Mouse (Mus musculus) forebrain, embryonic 14.5 days (tissue): Measurements from ENCODE around the gene Slc38a1. TPM values are rescaled to one million over a fixed set of nuclear protein-coding genes. Genes with fewer than 3 reads are reported as not detected.

Experiments
- ATAC-seq: fragments of 200-750 bp; cut with Nextera tagmentation; 2 replicates; pipeline ENCODE4 v1.8.0; 2017; ENCODE audit warnings: mild to moderate bottlenecking, moderate library complexity
- DNase-seq: peaks from one replicate; pipeline ENCODE4 v3.0.0-alpha.2; 2015; ENCODE audit warnings: low spot score
- H3K27ac ChIP-seq: fragments of 300-500 bp; sonication (generic); 2 replicates; pipeline ENCODE4 v1.5.1; 2014; ENCODE audit warnings: low read depth, mild to moderate bottlenecking, control low read depth, low read length, moderate library complexity
- H3K27me3 ChIP-seq: fragments of 300-500 bp; sonication (generic); replicated peaks from 2 replicates; pipeline ENCODE4 v1.6.1; 2014; ENCODE audit warnings: low read length, control low read depth, mixed read lengths; ENCODE audit not compliant: control insufficient read depth, insufficient read depth
- H3K36me3 ChIP-seq: fragments of 300-500 bp; sonication (generic); 2 replicates; pipeline ENCODE4 v1.6.1; 2014; ENCODE audit warnings: low read length, control low read depth; ENCODE audit not compliant: control insufficient read depth, insufficient read depth
- H3K4me1 ChIP-seq: fragments of 300-500 bp; sonication (generic); 2 replicates; pipeline ENCODE4 v1.6.1; 2014; ENCODE audit warnings: antibody characterized with exemption, low read length, control low read depth; ENCODE audit not compliant: control insufficient read depth, insufficient read depth
- H3K4me2 ChIP-seq: fragments of 300-500 bp; sonication (generic); 2 replicates; pipeline ENCODE4 v1.6.1; 2014; ENCODE audit warnings: mild to moderate bottlenecking, control low read depth, low read length
- H3K4me3 ChIP-seq: fragments of 300-500 bp; sonication (generic); 2 replicates; pipeline ENCODE4 v1.5.1; 2014; ENCODE audit warnings: low read depth, low read length, control low read depth
- H3K9ac ChIP-seq: fragments of 300-500 bp; sonication (generic); 2 replicates; pipeline ENCODE4 v1.6.1; 2014; ENCODE audit warnings: mild to moderate bottlenecking, low read length, control low read depth, moderate library complexity
- H3K9me3 ChIP-seq: fragments of 300-500 bp; sonication (generic); replicated peaks from 2 replicates; pipeline ENCODE4 v1.6.1; 2016; ENCODE audit warnings: low read length, control low read depth, mixed read lengths; ENCODE audit not compliant: control insufficient read depth
- whole genome bisulfite sequencing: fragments of 180-500 bp; shearing (Covaris S2); extraction: QIAGEN DNeasy Blood & Tissue Kit; methylation state at CpG from one replicate; pipeline ENCODE4 v1.1.7; 2014; 5-methylcytosine and 5-hydroxymethylcytosine counted together
- polyA plus RNA-seq: library from polyadenylated mRNA; unstranded; fragments of >200 nt; fragmentation: Nextera tagmentation; extraction: Ambion mirVana; gene quantifications from 2 replicates; pipeline ENCODE4 v1.2.1, GENCODE M21; 2014

The Slc38a1 gene
- polyA plus RNA-seq, 1 experiment from 2014 or later = 100 TPM

DNA sequence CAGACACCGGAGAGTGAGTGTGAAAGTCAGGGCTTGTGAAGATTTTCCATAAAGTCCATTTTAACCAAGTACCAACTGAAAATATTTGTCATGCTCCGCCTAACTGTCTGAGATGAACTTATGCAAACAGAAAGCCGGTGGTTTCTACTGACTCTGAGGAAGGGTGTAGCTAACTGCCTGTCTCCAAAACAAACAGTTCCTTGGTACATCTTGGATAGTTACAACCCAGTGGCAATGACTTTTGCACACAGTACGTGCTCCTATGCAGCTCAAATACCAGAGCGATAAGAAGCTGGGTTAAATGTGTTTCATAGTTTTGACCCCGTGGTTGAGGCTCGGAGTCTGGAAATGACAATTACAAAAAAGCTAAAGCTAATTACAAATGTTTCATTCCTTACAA lies 34.0 kb downstream of the Slc38a1 start:
- no peak overlapping the region for H3K4me2 ChIP-seq
- 90% methylated on average over 7 of the region's 7 CpGs for WGBS
- no peak overlapping the region for H3K27ac ChIP-seq
- H3K9ac ChIP-seq = no peak overlapping the region
- H3K4me1 ChIP-seq = no peaks in the 10 kb centered on the region; the same call in 1 of the 2 replicates
- no peaks in the 10 kb centered on the region for H3K27me3 ChIP-seq
- peaks cover 91% of the 10 kb centered on the region for H3K36me3 ChIP-seq
- H3K9me3 ChIP-seq = no peaks in the 10 kb centered on the region
- H3K4me3 ChIP-seq = no peak overlapping the region
- DNase-seq (no peak), ATAC-seq (no peak)

DNA sequence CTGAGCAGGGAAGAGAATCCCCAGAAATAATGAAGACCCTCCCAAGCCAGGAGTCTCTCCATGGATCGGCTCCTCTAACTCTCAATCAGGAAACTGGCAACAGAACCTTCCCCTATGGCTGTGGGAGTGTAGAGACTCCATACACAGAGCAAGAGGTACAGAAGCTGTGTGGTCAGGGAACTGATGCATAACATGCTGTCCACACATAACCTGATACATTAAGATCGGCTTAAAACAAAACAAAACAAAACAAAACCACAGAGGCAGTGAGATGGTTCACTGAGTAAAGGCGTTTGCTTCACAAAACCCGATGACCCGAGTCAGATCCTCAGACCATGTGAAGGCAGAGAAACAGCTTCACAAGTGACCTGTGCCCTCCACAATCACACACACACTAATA lies 35.3 kb downstream of the Slc38a1 start:
- no peak overlapping the region for H3K4me2 ChIP-seq
- peaks cover 78% of the 10 kb centered on the region for H3K36me3 ChIP-seq
- DNase-seq (no peak), ATAC-seq (no peak)
- 90% methylated on average over 5 of the region's 5 CpGs for WGBS
- no peaks in the 10 kb centered on the region for H3K27me3 ChIP-seq
- no peak overlapping the region for H3K9ac ChIP-seq
- H3K27ac ChIP-seq = no peak overlapping the region
- H3K4me1 ChIP-seq = no peaks in the 10 kb centered on the region; the same call in 1 of the 2 replicates
- no peak overlapping the region for H3K4me3 ChIP-seq
- no peaks in the 10 kb centered on the region for H3K9me3 ChIP-seq

DNA sequence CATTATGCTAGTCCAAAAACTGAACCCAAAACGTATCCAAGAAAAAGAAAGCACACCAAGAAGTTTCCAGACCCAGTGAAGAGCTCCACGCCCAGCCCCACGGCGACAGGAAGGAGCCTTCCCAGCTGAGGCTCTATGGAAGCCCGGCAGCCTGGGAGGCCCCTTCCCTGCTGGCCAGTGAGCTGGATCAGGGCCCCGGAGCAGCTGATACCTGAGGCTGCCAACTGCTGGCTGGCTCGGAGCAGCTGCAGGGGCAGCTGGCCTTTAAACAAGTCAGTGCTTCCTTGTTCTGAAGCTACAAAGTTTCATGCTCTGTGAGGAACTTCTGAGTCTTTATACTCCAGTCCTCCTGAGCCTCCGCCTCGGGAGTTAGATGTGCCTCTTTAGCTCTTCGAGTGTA lies 38.4 kb downstream of the Slc38a1 start:
- no peak for ATAC-seq
- Histone ChIP-seq H3K4me3 (no peak overlapping the region), H3K27me3 (no peaks in the 10 kb centered on the region), H3K27ac (0 out of 2 replicates have a peak overlapping the region, but pooled peaks have one; percentile 3), H3K9me3 (no peaks in the 10 kb centered on the region), H3K4me2 (no peak overlapping the region), H3K36me3 (peaks cover 55% of the 10 kb centered on the region), H3K4me1 (peaks cover 10% of the 10 kb centered on the region), H3K9ac (no peak overlapping the region)
- 69% methylated on average over 10 of the region's 10 CpGs for WGBS
- peak; percentile 38 for DNase-seq

DNA sequence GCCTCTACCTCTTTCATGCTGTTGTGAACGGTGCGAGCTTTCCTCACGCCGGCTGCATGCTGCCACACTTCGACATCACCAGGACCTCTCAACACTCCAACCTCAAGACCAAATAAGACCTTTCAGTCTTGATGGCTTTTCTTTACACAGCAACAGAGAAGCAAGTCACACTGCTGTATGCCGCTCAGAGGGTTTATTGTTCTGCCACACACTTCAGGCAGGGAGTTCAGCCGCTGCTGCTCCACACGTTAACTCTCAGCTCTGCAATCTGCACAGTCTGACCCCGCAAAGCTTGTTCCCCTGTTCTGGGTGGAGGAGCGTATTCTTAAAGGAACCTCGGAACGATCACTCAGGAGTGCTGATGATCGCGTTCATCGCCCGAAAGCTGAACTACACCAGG lies 40.7 kb downstream of the Slc38a1 start:
- H3K4me3 ChIP-seq = no peak overlapping the region
- H3K36me3 ChIP-seq = peaks cover 44% of the 10 kb centered on the region
- H3K4me1 ChIP-seq = peaks cover 10% of the 10 kb centered on the region
- H3K27ac ChIP-seq = no peak overlapping the region
- no peaks in the 10 kb centered on the region for H3K9me3 ChIP-seq
- H3K27me3 ChIP-seq = no peaks in the 10 kb centered on the region
- H3K4me2 ChIP-seq = no peak overlapping the region
- H3K9ac ChIP-seq = 0 out of 2 replicates have a peak overlapping the region, but pooled peaks have one; percentile 29
- ATAC-seq (no peak), DNase-seq (peak; percentile 18)
- 50% methylated on average over 16 of the region's 16 CpGs for WGBS

DNA sequence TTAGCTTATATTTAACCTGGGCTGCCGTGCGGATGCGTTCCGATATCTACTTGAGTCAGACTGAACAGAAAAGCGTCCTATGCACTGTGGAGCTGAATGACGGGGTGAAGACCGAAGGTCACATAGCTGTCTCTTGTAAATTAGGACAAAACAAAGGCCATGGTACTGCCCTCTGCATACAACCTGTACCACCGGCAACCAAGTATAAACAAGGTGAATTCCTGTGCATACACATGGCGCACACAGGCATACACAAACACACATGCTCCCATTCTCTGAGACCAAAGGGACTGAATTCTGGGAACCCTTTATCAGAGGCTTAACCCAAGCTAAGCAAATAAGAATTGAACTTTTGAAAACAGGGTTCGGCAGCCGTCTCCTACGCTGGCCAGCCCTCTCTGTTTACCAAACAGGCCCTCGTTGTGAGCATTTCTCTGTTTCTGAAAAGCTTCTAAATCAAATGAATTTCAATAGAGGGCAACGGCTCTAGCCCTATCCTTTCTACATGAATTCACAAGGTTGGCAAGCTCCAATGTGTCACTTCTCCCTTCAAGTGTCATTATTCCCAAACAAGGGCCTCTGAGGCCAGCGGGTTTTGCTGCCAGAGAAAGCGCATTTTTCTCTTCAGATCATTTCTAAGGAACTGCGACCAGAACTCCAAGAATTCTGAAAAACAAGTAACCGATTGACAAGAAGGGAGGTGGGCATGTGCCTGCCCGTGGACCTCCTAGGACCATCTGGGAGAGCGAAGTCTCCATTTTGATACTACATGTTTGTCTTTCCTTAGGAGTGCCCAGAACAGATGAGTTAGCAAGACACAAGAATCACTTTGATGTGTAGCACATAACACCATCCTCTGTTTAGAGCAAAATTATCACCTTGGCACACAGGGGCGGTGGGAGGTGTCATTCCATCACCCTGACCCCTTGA lies 42.6 kb downstream of the Slc38a1 start:
- H3K4me3 ChIP-seq = no peak overlapping the region
- H3K36me3 ChIP-seq = peaks cover 33% of the 10 kb centered on the region
- WGBS = 41% methylated on average over 21 of the region's 21 CpGs
- ATAC-seq (peak; percentile 60), DNase-seq (peak; percentile 86)
- H3K27ac ChIP-seq = no peak overlapping the region
- no peaks in the 10 kb centered on the region for H3K27me3 ChIP-seq
- no peak overlapping the region for H3K4me2 ChIP-seq
- H3K9me3 ChIP-seq = no peaks in the 10 kb centered on the region
- peaks cover 10% of the 10 kb centered on the region for H3K4me1 ChIP-seq
- no peak overlapping the region for H3K9ac ChIP-seq

DNA sequence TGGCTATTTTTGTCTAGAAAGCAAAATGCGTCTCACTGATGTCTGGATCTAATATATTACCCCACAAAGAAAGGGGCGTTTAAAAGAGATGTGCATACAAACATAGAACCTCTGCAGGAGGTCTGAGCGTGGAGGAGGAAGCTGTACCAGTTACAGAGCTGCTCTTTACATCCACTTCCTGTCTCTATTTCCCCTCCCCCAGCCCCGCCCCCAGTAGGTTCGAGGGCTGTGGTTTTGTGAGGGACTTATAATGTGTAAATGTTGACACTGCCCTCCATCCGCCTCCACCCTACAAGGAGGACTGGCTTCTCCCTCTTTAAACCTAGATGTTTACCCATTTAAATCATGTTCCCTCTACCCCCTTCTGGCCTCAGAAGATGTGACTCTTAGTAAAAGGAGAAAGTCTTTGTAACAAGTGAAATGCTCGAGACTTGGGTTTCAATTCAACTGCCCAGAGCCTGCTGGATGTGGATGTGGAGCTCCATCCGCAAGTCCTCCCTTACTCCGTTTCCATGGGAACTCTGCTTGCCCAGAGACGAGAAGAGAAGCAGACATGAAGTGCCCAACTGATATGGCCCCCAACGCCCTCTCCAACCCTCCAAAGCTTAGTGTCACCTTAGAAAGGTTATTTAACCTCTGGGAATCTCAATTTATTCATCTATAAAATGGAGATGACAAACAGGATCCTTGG lies 43.7 kb downstream of the Slc38a1 start:
- 70% methylated on average over 11 of the region's 11 CpGs for WGBS
- H3K4me2 ChIP-seq = no peak overlapping the region
- ATAC-seq (no peak), DNase-seq (no peak)
- H3K4me3 ChIP-seq = no peak overlapping the region
- no peak overlapping the region for H3K27ac ChIP-seq
- peaks cover 26% of the 10 kb centered on the region for H3K36me3 ChIP-seq
- no peak overlapping the region for H3K9ac ChIP-seq
- H3K9me3 ChIP-seq = no peaks in the 10 kb centered on the region
- no peaks in the 10 kb centered on the region for H3K27me3 ChIP-seq
- H3K4me1 ChIP-seq = peaks cover 13% of the 10 kb centered on the region

DNA sequence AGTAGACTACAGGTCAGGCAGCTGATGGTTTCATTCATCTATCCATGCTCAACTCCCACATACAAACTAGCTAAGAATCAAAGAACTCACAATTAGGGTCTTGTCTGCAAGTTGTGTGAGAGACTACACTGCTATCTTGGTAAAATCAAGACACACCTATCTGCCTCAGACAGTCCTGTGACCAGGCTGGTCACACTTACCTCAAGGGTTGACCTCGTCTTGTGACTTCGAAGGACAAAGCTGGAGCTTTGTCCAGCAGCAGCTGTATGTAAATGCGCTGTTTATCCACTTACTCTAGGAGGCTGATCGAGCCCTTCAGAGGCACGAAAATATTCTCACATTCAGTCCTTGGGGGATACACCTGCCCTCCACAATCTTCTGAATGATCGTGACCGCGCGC lies 45.6 kb downstream of the Slc38a1 start:
- Histone ChIP-seq H3K4me3 (no peak overlapping the region), H3K9me3 (no peaks in the 10 kb centered on the region), H3K27ac (no peak overlapping the region), H3K4me1 (peaks cover 23% of the 10 kb centered on the region), H3K36me3 (peaks cover 24% of the 10 kb centered on the region), H3K9ac (no peak overlapping the region), H3K4me2 (no peak overlapping the region), H3K27me3 (no peaks in the 10 kb centered on the region)
- 91% methylated on average over 9 of the region's 9 CpGs for WGBS
- ATAC-seq = no peak
- DNase-seq = no peak

DNA sequence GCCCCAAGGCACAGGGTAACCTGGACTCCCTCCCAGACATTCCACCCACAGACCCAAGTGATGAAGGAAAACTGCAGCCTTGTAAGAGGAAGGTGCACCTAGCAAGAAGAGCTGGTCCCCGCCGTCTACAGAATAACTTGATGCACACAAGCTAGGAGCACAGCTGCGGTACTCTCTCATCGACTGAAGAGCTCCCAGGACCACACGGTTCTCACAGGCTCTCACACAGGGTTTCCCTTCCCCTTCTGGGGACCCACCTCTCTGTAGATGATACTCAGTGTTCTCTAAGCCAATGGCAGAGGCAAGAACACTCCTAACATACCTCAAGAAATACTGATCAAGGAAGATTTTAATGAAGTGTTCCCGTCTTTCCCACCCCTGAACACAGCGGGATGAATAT lies 48.4 kb downstream of the Slc38a1 start:
- Histone ChIP-seq H3K27me3 (no peaks in the 10 kb centered on the region), H3K27ac (no peak overlapping the region), H3K9me3 (no peaks in the 10 kb centered on the region), H3K9ac (no peak overlapping the region), H3K36me3 (peaks cover 42% of the 10 kb centered on the region), H3K4me2 (no peak overlapping the region), H3K4me1 (peaks cover 19% of the 10 kb centered on the region), H3K4me3 (no peak overlapping the region)
- WGBS = 84% methylated on average over 7 of the region's 7 CpGs
- DNase-seq (no peak), ATAC-seq (no peak)

DNA sequence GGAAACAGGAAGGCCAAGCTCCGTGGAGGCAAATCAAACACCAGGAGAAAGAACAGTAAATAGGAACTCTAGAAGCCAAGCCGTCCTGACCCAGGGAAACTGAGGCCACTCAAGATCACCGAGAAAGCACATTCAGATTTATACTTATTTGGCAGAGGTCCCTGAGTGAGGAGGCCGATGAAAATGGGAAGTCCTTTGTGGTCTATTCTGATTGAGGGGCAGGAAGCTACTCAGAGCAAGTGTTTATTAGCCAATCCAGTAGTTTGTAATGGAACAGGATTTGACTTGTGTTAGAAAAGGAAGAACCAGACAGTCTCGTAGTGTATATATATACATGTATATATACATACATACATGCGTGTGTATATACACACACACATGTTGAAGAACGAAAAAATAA lies 48.8 kb downstream of the Slc38a1 start:
- no peaks in the 10 kb centered on the region for H3K27me3 ChIP-seq
- peaks cover 22% of the 10 kb centered on the region for H3K4me1 ChIP-seq
- no peak overlapping the region for H3K4me2 ChIP-seq
- DNase-seq = no peak
- WGBS = 75% methylated on average over 7 of the region's 7 CpGs
- H3K27ac ChIP-seq = no peak overlapping the region; the same call in 1 of the 2 replicates
- ATAC-seq = no peak
- no peaks in the 10 kb centered on the region for H3K9me3 ChIP-seq
- no peak overlapping the region for H3K9ac ChIP-seq
- peaks cover 42% of the 10 kb centered on the region for H3K36me3 ChIP-seq
- no peak overlapping the region for H3K4me3 ChIP-seq
